Mouse (Mus musculus): ENCODE measurements around the gene Nsun5.

- no peak for TF ChIP-seq CTCF (IDR thresholded peaks at IDR 0.05; ENCODE audit: borderline replicate concordance, insufficient read depth, low read depth, low read length)
- TF ChIP-seq POLR2A (IDR thresholded peaks at IDR 0.05; ENCODE audit: borderline replicate concordance, insufficient read depth, low read length) = no peak
These were observed 40.3 kb upstream of the Nsun5 start for GRCm38 (mm10) chr5:135329471-135329870.

All from cerebellum, adult 2 months (tissue).